ENCODE assay signal across 8 mouse cellular contexts in genomic region chr1:89581766-89582125, GRCm38 (mm10).
DNase-seq lines count a peak whose midpoint lies in the region; ATAC-seq and TF ChIP-seq lines count a peak whose summit lies in the region.

No protein-coding gene starts in this region.

- intact Hi-C loops in heart, adult 2 months (cut with DNase I): loop anchor here (1.0 to 5.0 kb wide), 4 partner anchors 13 to 56 kb away; no protein-coding TSS in a partner anchor
- intact Hi-C loops in heart, postnatal 14 days (cut with DNase I): loop anchor here (1.0 to 5.0 kb wide), 4 partner anchors 25 to 344 kb away; no protein-coding TSS in a partner anchor

- DNase-seq in heart, adult 2 months: no peak
- no peak for DNase-seq in heart, postnatal 14 days
- DNase-seq in embryo, embryonic 9.5 days (ENCODE audit: extremely low spot score): no peak
- DNase-seq in thymus, postnatal 36 days: no peak
- DNase-seq in right cerebral cortex, postnatal 36 days (ENCODE audit: low spot score in 2 of 2): no peak

- no peak for TF ChIP-seq POLR2A in heart, adult 2 months (IDR thresholded peaks at IDR 0.05; ENCODE audit: insufficient read depth, low read depth, low read length)

- H3K4me2 ChIP-seq in forebrain, embryonic 16.5 days (ENCODE audit: low read length): peak overlapping the region; percentile 68
- peak overlapping the region; percentile 72 for H3K4me2 ChIP-seq in liver, embryonic 15.5 days

- peak overlapping the region; percentile 68 for H3K4me3 ChIP-seq in heart, adult 2 months
- H3K4me3 ChIP-seq in E14TG2a.4 (replicated peaks; ENCODE audit: low read length): peak overlapping the region; percentile 86
- peak overlapping the region; percentile 63 for H3K4me3 ChIP-seq in forebrain, embryonic 16.5 days (replicated peaks; ENCODE audit: low read length)
- H3K4me3 ChIP-seq in liver, embryonic 15.5 days (replicated peaks): peak overlapping the region; percentile 58

- WGBS in heart, adult 2 months: 61% methylated on average over 6 of the region's 6 CpGs
- 21% methylated on average over 3 of the region's 6 CpGs for WGBS in forebrain, embryonic 16.5 days
- 24% methylated on average over 6 of the region's 6 CpGs for WGBS in liver, embryonic 15.5 days (ENCODE audit: insufficient replicate concordance)

- peaks cover 11% of the 10 kb centered on the region for H3K4me1 ChIP-seq in heart, adult 2 months (ENCODE audit: control insufficient read depth, insufficient read depth, low read length)
- H3K4me1 ChIP-seq in E14TG2a.4 (replicated peaks; ENCODE audit: low read depth, low read length): peaks cover 37% of the 10 kb centered on the region
- peaks cover 46% of the 10 kb centered on the region for H3K4me1 ChIP-seq in forebrain, embryonic 16.5 days (replicated peaks; ENCODE audit: control insufficient read depth, insufficient read depth, low read length)
- peaks cover 15% of the 10 kb centered on the region; the same call in 1 of the 2 replicates for H3K4me1 ChIP-seq in liver, embryonic 15.5 days (replicated peaks)

- no peak for TF ChIP-seq CTCF in heart, adult 2 months (IDR thresholded peaks at IDR 0.05)
- no peak for TF ChIP-seq CTCF in E14TG2a.4 (conservative IDR thresholded peaks at IDR 0.05; ENCODE audit: low read length)

- H3K27ac ChIP-seq in heart, adult 2 months: no peak overlapping the region; the same call in 1 of the 2 replicates
- H3K27ac ChIP-seq in forebrain, embryonic 16.5 days (ENCODE audit: low read length): no peak overlapping the region
- no peak overlapping the region for H3K27ac ChIP-seq in liver, embryonic 15.5 days (replicated peaks)

- peaks cover 10% of the 10 kb centered on the region; the same call in 1 of the 2 replicates for H3K9me3 ChIP-seq in E14TG2a.4 (ENCODE audit: low read length)
- no peaks in the 10 kb centered on the region for H3K9me3 ChIP-seq in forebrain, embryonic 16.5 days (ENCODE audit: control insufficient read depth, low read length)
- H3K9me3 ChIP-seq in liver, embryonic 15.5 days (replicated peaks): no peaks in the 10 kb centered on the region

- peak overlapping the region; percentile 82 for H3K9ac ChIP-seq in heart, adult 2 months (ENCODE audit: low read depth, low read length)
- peak overlapping the region; percentile 81 for H3K9ac ChIP-seq in forebrain, embryonic 16.5 days (replicated peaks; ENCODE audit: low read depth, low read length)
- H3K9ac ChIP-seq in liver, embryonic 15.5 days: no peak overlapping the region

- H3K27me3 ChIP-seq in heart, adult 2 months (ENCODE audit: control insufficient read depth, insufficient read depth, low read length): no peaks in the 10 kb centered on the region
- peaks cover 20% of the 10 kb centered on the region for H3K27me3 ChIP-seq in E14TG2a.4 (ENCODE audit: insufficient read depth, low read length)
- no peaks in the 10 kb centered on the region for H3K27me3 ChIP-seq in forebrain, embryonic 16.5 days (replicated peaks; ENCODE audit: control insufficient read depth, insufficient read depth, low read length)
- peaks cover 51% of the 10 kb centered on the region for H3K27me3 ChIP-seq in liver, embryonic 15.5 days

- H3K36me3 ChIP-seq in heart, adult 2 months (ENCODE audit: control insufficient read depth, insufficient read depth, low read length): peaks cover 1% of the 10 kb centered on the region; the same call in 1 of the 2 replicates
- H3K36me3 ChIP-seq in E14TG2a.4 (ENCODE audit: insufficient read depth, low read length): no peaks in the 10 kb centered on the region
- H3K36me3 ChIP-seq in forebrain, embryonic 16.5 days (ENCODE audit: control insufficient read depth, insufficient read depth): no peaks in the 10 kb centered on the region
- H3K36me3 ChIP-seq in liver, embryonic 15.5 days (replicated peaks): no peaks in the 10 kb centered on the region

- ATAC-seq in forebrain, embryonic 16.5 days: no peak
- ATAC-seq in liver, embryonic 15.5 days (ENCODE audit: insufficient read depth): no peak

- no peak for TF ChIP-seq EP300 in heart, adult 2 months (IDR thresholded peaks at IDR 0.05; ENCODE audit: insufficient read depth, low read depth, low read length)

- peaks cover 2% of the 10 kb centered on the region; the same call in 1 of the 2 replicates for H3K79me2 ChIP-seq in heart, adult 2 months (replicated peaks; ENCODE audit: control insufficient read depth, insufficient read depth, low read length)
